Mouse (Mus musculus) CH12.LX (cell line): ENCODE results near the gene Casq2. TPM values are rescaled to one million over a fixed set of nuclear protein-coding genes. Genes with fewer than 3 reads are reported as not detected.

Source experiments
- DNase-seq: peaks from one replicate; pipeline ENCODE4 v3.0.0-alpha.2; 2013; ENCODE audit errors: extremely low read depth
- H3K27ac ChIP-seq: 2 replicates; pipeline ENCODE4 v1.5.1; 2012; ENCODE audit warnings: low read depth, mild to moderate bottlenecking, control low read depth, moderate library complexity; ENCODE audit not compliant: insufficient read depth
- H3K27me3 ChIP-seq: replicated peaks from 2 replicates; pipeline ENCODE3; 2012; ENCODE audit warnings: inconsistent platforms
- H3K36me3 ChIP-seq, 2 experiments: replicated peaks in 1 of 2; 2 replicates each; pipeline versions ENCODE3 to v1.6.1; 2012; ENCODE audit warnings: inconsistent platforms in 1 of 2, low read length in 1 of 2, mild to moderate bottlenecking in 1 of 2, mixed read lengths in 1 of 2, moderate library complexity in 1 of 2; ENCODE audit not compliant: control insufficient read depth in 1 of 2, insufficient read depth in 1 of 2
- H3K4me1 ChIP-seq, 2 experiments: 2 replicates each; pipeline ENCODE4 v1.6.1; 2012; ENCODE audit warnings: inconsistent platforms in 1 of 2, moderate library complexity in 1 of 2; ENCODE audit not compliant: insufficient read depth in 2 of 2, control insufficient read depth in 1 of 2
- H3K4me2 ChIP-seq: 2 replicates; pipeline ENCODE4 v1.6.1; 2012; ENCODE audit warnings: low read depth, mild to moderate bottlenecking, control low read depth; ENCODE audit not compliant: poor library complexity, insufficient read depth, severe bottlenecking
- H3K4me3 ChIP-seq, 3 experiments: fragments of 150-350 bp in 1 of 3; sonication (generic) in 1 of 3; replicated peaks in 1 of 3; 2 replicates each; pipeline versions ENCODE3 to v1.5.1; 2011 to 2012; ENCODE audit warnings: low read depth in 2 of 3, low read length in 2 of 3, mild to moderate bottlenecking in 2 of 3, moderate library complexity in 2 of 3, control low read depth in 1 of 3, improper control_type of control experiment in 1 of 3, inconsistent platforms in 1 of 3, mixed read lengths in 1 of 3; ENCODE audit not compliant: poor library complexity in 1 of 3
- H3K79me2 ChIP-seq: replicated peaks from 2 replicates; pipeline ENCODE4 v1.6.1; 2012; ENCODE audit warnings: mild to moderate bottlenecking, moderate library complexity; ENCODE audit not compliant: control insufficient read depth, poor library complexity, insufficient read depth, severe bottlenecking; ENCODE audit errors: extremely low read depth
- H3K9ac ChIP-seq: 2 replicates; pipeline ENCODE4 v1.6.1; 2012; ENCODE audit warnings: low read depth, mild to moderate bottlenecking, control low read depth, moderate library complexity; ENCODE audit not compliant: insufficient read depth
- H3K9me3 ChIP-seq: replicated peaks from 2 replicates; pipeline ENCODE3; 2012; ENCODE audit warnings: low read length, inconsistent platforms, mixed read lengths
- CHD1 ChIP-seq: IDR thresholded peaks from 2 replicates; pipeline ENCODE4 v1.6.1; 2012; ENCODE audit warnings: low read depth, low read length, improper control_type of control experiment, inconsistent platforms
- CHD2 ChIP-seq: IDR thresholded peaks from 2 replicates; pipeline ENCODE4 v1.6.1; 2011; ENCODE audit warnings: low read length, improper control_type of control experiment
- CTCF ChIP-seq, 2 experiments: IDR thresholded peaks in 1 of 2; conservative IDR thresholded peaks in 1 of 2; 2 replicates each; pipeline ENCODE4 v1.5.1; 2011 to 2012; ENCODE audit warnings: low read depth in 2 of 2, low read length in 2 of 2, improper control_type of control experiment in 1 of 2, inconsistent platforms in 1 of 2, mild to moderate bottlenecking in 1 of 2, moderate library complexity in 1 of 2
- GABPA ChIP-seq: IDR thresholded peaks from 2 replicates; pipeline ENCODE4 v1.6.1; 2012; ENCODE audit warnings: low read depth, low read length, improper control_type of control experiment, inconsistent platforms; ENCODE audit not compliant: insufficient replicate concordance
- IRF4 ChIP-seq: IDR thresholded peaks from 2 replicates; pipeline ENCODE4 v1.6.1; 2014; ENCODE audit warnings: low read depth, mild to moderate bottlenecking, inconsistent platforms, low read length, improper control_type of control experiment
- MEF2A ChIP-seq: IDR thresholded peaks from 2 replicates; pipeline ENCODE4 v1.6.1; 2014; ENCODE audit warnings: low read depth, mild to moderate bottlenecking, inconsistent platforms, low read length, improper control_type of control experiment, borderline replicate concordance
- POLR2A ChIP-seq: IDR thresholded peaks from 2 replicates; pipeline ENCODE4 v1.6.1; 2011; ENCODE audit warnings: low read depth, mild to moderate bottlenecking, improper control_type of control experiment, low read length
- POLR2AphosphoS2 ChIP-seq: IDR thresholded peaks from 2 replicates; pipeline ENCODE4 v1.6.1; 2011; ENCODE audit warnings: low read depth, low read length, improper control_type of control experiment
- SMC3 ChIP-seq: IDR thresholded peaks from 2 replicates; pipeline ENCODE4 v1.6.1; 2011; ENCODE audit warnings: low read depth, low read length, improper control_type of control experiment
- TBP ChIP-seq: conservative IDR thresholded peaks from 2 replicates; pipeline ENCODE4 v1.6.1; 2011; ENCODE audit warnings: low read depth, low read length, improper control_type of control experiment
- ZC3H11A ChIP-seq: IDR thresholded peaks from 2 replicates; pipeline ENCODE4 v1.6.1; 2012; ENCODE audit warnings: low read depth, mild to moderate bottlenecking, inconsistent platforms, low read length, improper control_type of control experiment
- ZKSCAN1 ChIP-seq: IDR thresholded peaks from 2 replicates; pipeline ENCODE4 v1.6.1; 2012; ENCODE audit warnings: low read depth, inconsistent platforms, low read length, improper control_type of control experiment, borderline replicate concordance
- dilution Hi-C: fragments of 300-500 bp; cut with MboI; formaldehyde crosslinking; loops from 2 replicates; pipeline ENCODE4 v1.14.3; 2020; ENCODE audit warnings: low sequenced_read_pairs; ENCODE audit not compliant: extremely low pct_unique_long_range_greater_than_20kb, extremely low pct_ligation_motif_present
- in situ Hi-C: fragments of 300-500 bp; cut with MboI; formaldehyde crosslinking; loops from 3 replicates; pipeline ENCODE4 v1.14.3; 2019; ENCODE audit warnings: low sequenced_read_pairs, low pct_ligation_motif_present, low pct_unique_long_range_greater_than_20kb, mixed read lengths
- polyA plus RNA-seq: library from polyadenylated mRNA; unstranded; fragments of >175 nt; gene quantifications from 2 replicates; pipeline ENCODE4 v1.2.1, GENCODE M21; 2012; ENCODE audit warnings: low read depth; ENCODE audit not compliant: insufficient read length
- total RNA-seq, 2 experiments: library from RNA; depleted of rRNA; stranded (reverse); fragments of 300-350 nt in 1 of 2; fragments of >200 nt in 1 of 2; gene quantifications; 2 replicates each; pipeline ENCODE4 v1.2.3; 2012 to 2014

Casq2 gene
- total and polyA plus RNA-seq, 3 experiments, result not detected

- dilution Hi-C loops (no loop called here), in situ Hi-C loops (no loop called here)
- Histone ChIP-seq H3K27me3 (no peaks in the 10 kb centered on the region), H3K4me2 (no peak overlapping the region), H3K36me3 (no peaks in the 10 kb centered on the region), H3K9ac (no peak overlapping the region), H3K4me3 (no peak overlapping the region), H3K79me2 (no peaks in the 10 kb centered on the region), H3K9me3 (no peaks in the 10 kb centered on the region), H3K27ac (no peak overlapping the region), H3K4me1 (no peaks in the 10 kb centered on the region)
- TF ChIP-seq CTCF (conservative IDR thresholded peaks at IDR 0.05 in 1 of 2, IDR thresholded peaks at IDR 0.05 in 1 of 2; ENCODE audit: low read depth in 2 of 2, low read length in 2 of 2) (peak in 1 of 2 experiments; percentile 16; a peak in 1 of 4 replicates), TBP (no peak)
- DNase-seq, result no peak
Observed at GRCm38 (mm10) chr3:102120947-102121346, 34.7 kb downstream of the Casq2 start.

DNA sequence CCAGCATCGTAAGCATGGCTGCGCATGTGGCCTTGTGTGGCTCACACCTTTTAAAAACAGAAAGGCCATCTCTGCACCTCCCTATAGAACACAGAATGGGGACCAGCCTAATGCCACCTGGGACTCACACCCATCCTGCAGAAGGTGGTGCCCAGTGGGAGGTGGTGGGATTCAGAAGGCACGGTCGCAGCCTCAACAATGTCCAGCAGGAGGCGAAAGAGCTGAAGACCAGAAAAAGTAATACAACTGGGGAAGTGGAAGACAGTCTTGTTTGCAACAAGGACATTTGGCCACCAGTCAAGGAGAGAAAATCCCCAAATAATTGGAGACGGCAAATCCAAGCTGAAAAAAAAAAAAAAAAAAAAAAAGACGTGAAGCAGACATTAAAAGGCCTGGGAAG, 35.8 kb downstream of the Casq2 start:
- TF ChIP-seq MEF2A (no peak), CTCF (conservative IDR thresholded peaks at IDR 0.05 in 1 of 2, IDR thresholded peaks at IDR 0.05 in 1 of 2; ENCODE audit: low read depth in 2 of 2, low read length in 2 of 2) (peak; percentile 35 to 49), SMC3 (peak; percentile 31)
- no peaks in the 10 kb centered on the region for H3K79me2 ChIP-seq
- H3K4me1 ChIP-seq, result no peaks in the 10 kb centered on the region
- no peak overlapping the region for H3K4me3 ChIP-seq
- in situ Hi-C loops, result no loop called here
- no peak overlapping the region for H3K9ac ChIP-seq
- H3K36me3 ChIP-seq, result no peaks in the 10 kb centered on the region
- no peak overlapping the region for H3K4me2 ChIP-seq
- H3K27ac ChIP-seq, result no peak overlapping the region
- H3K9me3 ChIP-seq, result no peaks in the 10 kb centered on the region
- dilution Hi-C loops, result no loop called here
- no peaks in the 10 kb centered on the region for H3K27me3 ChIP-seq
- no peak for DNase-seq

- H3K9me3 ChIP-seq, result no peaks in the 10 kb centered on the region
- in situ Hi-C loops (no loop called here), dilution Hi-C loops (no loop called here)
- H3K4me2 ChIP-seq, result no peak overlapping the region
- H3K27me3 ChIP-seq, result no peaks in the 10 kb centered on the region
- H3K4me1 ChIP-seq, result no peaks in the 10 kb centered on the region
- no peaks in the 10 kb centered on the region for H3K79me2 ChIP-seq
- no peak overlapping the region for H3K4me3 ChIP-seq
- no peak overlapping the region for H3K27ac ChIP-seq
- no peak for TF ChIP-seq POLR2AphosphoS2
- TF ChIP-seq ZC3H11A, result no peak
- no peak for TF ChIP-seq POLR2A
- TF ChIP-seq TBP, result no peak
- DNase-seq, result no peak
- H3K9ac ChIP-seq, result no peak overlapping the region
- H3K36me3 ChIP-seq, result no peaks in the 10 kb centered on the region
Observed at GRCm38 (mm10) chr3:102123654-102124053, 37.4 kb downstream of the Casq2 start.

DNA sequence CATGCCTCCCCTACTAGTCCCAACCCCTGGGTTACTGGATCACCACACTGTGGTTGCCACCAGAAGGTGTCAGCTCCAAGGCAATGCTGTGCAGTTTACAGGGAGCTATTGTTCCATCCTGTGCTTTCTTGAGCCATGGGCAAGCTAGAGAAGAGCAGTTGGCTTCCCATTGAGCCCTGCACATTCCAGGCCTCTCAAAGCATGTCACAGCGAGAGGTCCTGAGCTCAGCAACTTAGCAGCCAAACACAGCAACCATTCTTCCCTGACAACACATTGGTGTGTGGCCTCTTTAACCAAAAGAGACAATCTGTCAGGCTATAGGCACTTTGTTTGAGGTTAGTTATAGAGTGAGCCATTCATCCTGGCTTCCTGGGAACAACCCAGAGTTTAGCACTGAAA, 39.3 kb downstream of the Casq2 start:
- dilution Hi-C loops (no loop called here), in situ Hi-C loops (no loop called here)
- Histone ChIP-seq H3K36me3 (no peaks in the 10 kb centered on the region), H3K9ac (no peak overlapping the region), H3K4me3 (no peak overlapping the region), H3K79me2 (no peaks in the 10 kb centered on the region), H3K9me3 (no peaks in the 10 kb centered on the region), H3K4me1 (no peaks in the 10 kb centered on the region), H3K27me3 (no peaks in the 10 kb centered on the region), H3K4me2 (no peak overlapping the region), H3K27ac (no peak overlapping the region)
- TF ChIP-seq ZKSCAN1 (no peak), CHD2 (no peak), CHD1 (no peak), ZC3H11A (no peak), IRF4 (no peak), GABPA (no peak)
- DNase-seq, result no peak
